Mouse (Mus musculus) midbrain, embryonic 13.5 days (tissue): ENCODE measurements at regions not wholly inside any gene's neighbourhood (a gene's known extent, or its start where the extent isn't known, plus 50 kb on each side); places are given as distances from the start of the nearest gene placed in this dataset.

Experiments
- ATAC-seq: fragments of 200-750 bp; cut with Nextera tagmentation; 2 replicates; pipeline ENCODE4 v1.8.0; 2017; ENCODE audit warnings: mild to moderate bottlenecking, moderate TSS enrichment, moderate library complexity
- H3K27ac ChIP-seq: fragments of 300-500 bp; sonication (generic); 2 replicates; pipeline ENCODE4 v1.5.1; 2015; ENCODE audit warnings: inconsistent platforms, mild to moderate bottlenecking, moderate library complexity
- H3K27me3 ChIP-seq: fragments of 300-500 bp; sonication (generic); 2 replicates; pipeline ENCODE4 v1.6.1; 2015; ENCODE audit warnings: mild to moderate bottlenecking, inconsistent platforms
- H3K36me3 ChIP-seq: fragments of 300-500 bp; sonication (generic); 2 replicates; pipeline ENCODE4 v1.6.1; 2015; ENCODE audit warnings: mild to moderate bottlenecking, inconsistent platforms
- H3K4me1 ChIP-seq: fragments of 300-500 bp; sonication (generic); replicated peaks from 2 replicates; pipeline ENCODE4 v1.6.1; 2015; ENCODE audit warnings: inconsistent platforms
- H3K4me2 ChIP-seq: fragments of 300-500 bp; sonication (generic); replicated peaks from 2 replicates; pipeline ENCODE4 v1.6.1; 2015; ENCODE audit warnings: moderate library complexity, mild to moderate bottlenecking, inconsistent platforms
- H3K4me3 ChIP-seq: fragments of 300-500 bp; sonication (generic); replicated peaks from 2 replicates; pipeline ENCODE4 v1.5.1; 2015; ENCODE audit warnings: mild to moderate bottlenecking, inconsistent platforms
- H3K9ac ChIP-seq: fragments of 300-500 bp; sonication (generic); replicated peaks from 2 replicates; pipeline ENCODE4 v1.6.1; 2015; ENCODE audit warnings: mild to moderate bottlenecking, inconsistent platforms
- H3K9me3 ChIP-seq: fragments of 300-500 bp; sonication (generic); 2 replicates; pipeline ENCODE4 v1.6.1; 2016; ENCODE audit warnings: mild to moderate bottlenecking, inconsistent platforms
- WGBS: fragments of 180-500 bp; shearing (Covaris S2); methylation state at CpG from one replicate; pipeline ENCODE4 v1.1.7; 2015; 5-methylcytosine and 5-hydroxymethylcytosine counted together

- ATAC-seq, result peak; percentile 86
- peaks cover 12% of the 10 kb centered on the region for H3K4me1 ChIP-seq
- H3K27ac ChIP-seq, result peak overlapping the region; percentile 20; the same call in 1 of the 2 replicates
- no peak overlapping the region for H3K4me3 ChIP-seq
- peak overlapping the region; percentile 17; the same call in 1 of the 2 replicates for H3K4me2 ChIP-seq
- no peaks in the 10 kb centered on the region for H3K9me3 ChIP-seq
- H3K9ac ChIP-seq, result no peak overlapping the region
- no peaks in the 10 kb centered on the region for H3K36me3 ChIP-seq
- no peaks in the 10 kb centered on the region for H3K27me3 ChIP-seq
- WGBS, result 29% methylated on average over 10 of the region's 10 CpGs
Measured at GRCm38 (mm10) chr10:25620939-25621746, 85.1 kb upstream of the Smlr1 start.

- Histone ChIP-seq H3K9me3 (peaks cover 4% of the 10 kb centered on the region; the same call in 1 of the 2 replicates), H3K9ac (no peak overlapping the region), H3K27me3 (no peaks in the 10 kb centered on the region), H3K27ac (no peak overlapping the region), H3K4me3 (no peak overlapping the region), H3K36me3 (no peaks in the 10 kb centered on the region), H3K4me2 (no peak overlapping the region), H3K4me1 (peaks cover 12% of the 10 kb centered on the region)
- ATAC-seq, result no peak
- 96% methylated on average over 2 of the region's 2 CpGs for WGBS
Measured at GRCm38 (mm10) chr10:25619702-25620101, 83.6 kb upstream of the Smlr1 start.

GRCm38 (mm10) chr10:25601471-25601870 is 65.4 kb upstream of the Smlr1 start:
- Histone ChIP-seq H3K4me3 (no peak overlapping the region), H3K9ac (no peak overlapping the region), H3K36me3 (no peaks in the 10 kb centered on the region), H3K4me2 (no peak overlapping the region), H3K4me1 (no peaks in the 10 kb centered on the region), H3K27ac (no peak overlapping the region), H3K27me3 (no peaks in the 10 kb centered on the region), H3K9me3 (no peaks in the 10 kb centered on the region)
- no peak for ATAC-seq
- 83% methylated on average over 2 of the region's 2 CpGs for WGBS

GRCm38 (mm10) chr10:25589316-25589645 is 53.2 kb upstream of the Smlr1 start:
- 0 out of 2 replicates have a peak, but pooled peaks cover 4% of the 10 kb centered on the region for H3K4me1 ChIP-seq
- H3K4me3 ChIP-seq, result no peak overlapping the region
- H3K9ac ChIP-seq, result no peak overlapping the region
- no peak for ATAC-seq
- H3K4me2 ChIP-seq, result no peak overlapping the region
- 97% methylated on average over 2 of the region's 2 CpGs for WGBS
- no peaks in the 10 kb centered on the region for H3K27me3 ChIP-seq
- H3K36me3 ChIP-seq, result no peaks in the 10 kb centered on the region
- no peak overlapping the region for H3K27ac ChIP-seq
- H3K9me3 ChIP-seq, result no peaks in the 10 kb centered on the region

GRCm38 (mm10) chr10:25588611-25589315 is 52.7 kb upstream of the Smlr1 start:
- Histone ChIP-seq H3K4me2 (no peak overlapping the region), H3K9me3 (no peaks in the 10 kb centered on the region), H3K27ac (no peak overlapping the region), H3K27me3 (no peaks in the 10 kb centered on the region), H3K4me3 (no peak overlapping the region), H3K36me3 (no peaks in the 10 kb centered on the region), H3K9ac (no peak overlapping the region), H3K4me1 (0 out of 2 replicates have a peak, but pooled peaks cover 4% of the 10 kb centered on the region)
- 74% methylated on average over 12 of the region's 12 CpGs for WGBS
- ATAC-seq, result no peak
